Mouse (Mus musculus) liver, adult 2 months (tissue): ENCODE measurements at regions not wholly inside any gene's neighbourhood (a gene's known extent, or its start where the extent isn't known, plus 50 kb on each side); places are given as distances from the start of the nearest gene placed in this dataset.
"Not testable (repeated sequence)": the region's sequence is repeated elsewhere in the genome, so short reads cannot be mapped to it uniquely, and the experiment has no call there.

Experiments
- DNase-seq: peaks from one replicate; pipeline ENCODE4 v3.0.0-alpha.2; 2011; ENCODE audit warnings: low read depth, low spot score; ENCODE audit errors: extremely low read depth
- H3K27ac ChIP-seq: fragments of 200-500 bp; replicated peaks from 2 replicates; pipeline ENCODE4 v1.5.1; 2012; ENCODE audit warnings: low read depth, mild to moderate bottlenecking, control low read depth, inconsistent platforms, low read length; ENCODE audit not compliant: insufficient read depth
- H3K27me3 ChIP-seq: fragments of 200-500 bp; 2 replicates; pipeline ENCODE4 v1.6.1; 2012; ENCODE audit warnings: mild to moderate bottlenecking, moderate library complexity, low read length, inconsistent platforms; ENCODE audit not compliant: control insufficient read depth, insufficient read depth
- H3K36me3 ChIP-seq: fragments of 200-500 bp; 2 replicates; pipeline ENCODE4 v1.6.1; 2012; ENCODE audit warnings: low read length, inconsistent platforms; ENCODE audit not compliant: control insufficient read depth, insufficient read depth
- H3K4me1 ChIP-seq: fragments of 200-500 bp; 2 replicates; pipeline ENCODE4 v1.6.1; 2011; ENCODE audit warnings: low read length; ENCODE audit not compliant: control insufficient read depth, insufficient read depth
- H3K4me3 ChIP-seq: fragments of 200-500 bp; 2 replicates; pipeline ENCODE4 v1.5.1; 2011; ENCODE audit warnings: low read depth, mild to moderate bottlenecking, control low read depth, low read length, moderate library complexity; ENCODE audit not compliant: insufficient read depth
- H3K79me2 ChIP-seq: fragments of 200-500 bp; 2 replicates; pipeline ENCODE4 v1.6.1; 2012; ENCODE audit warnings: inconsistent platforms, mild to moderate bottlenecking, low read length, moderate library complexity; ENCODE audit not compliant: control insufficient read depth, insufficient read depth
- H3K9ac ChIP-seq: fragments of 200-500 bp; 2 replicates; pipeline ENCODE4 v1.6.1; 2012; ENCODE audit warnings: low read depth, mild to moderate bottlenecking, control low read depth, inconsistent platforms, low read length
- CTCF ChIP-seq: fragments of 200-500 bp; IDR thresholded peaks from 2 replicates; pipeline ENCODE4 v1.5.1; 2011; ENCODE audit warnings: low read depth, low read length, control low read depth
- POLR2A ChIP-seq: fragments of 200-500 bp; IDR thresholded peaks from 2 replicates; pipeline ENCODE4 v1.6.1; 2011; ENCODE audit warnings: low read length, control low read depth; ENCODE audit not compliant: insufficient read depth; ENCODE audit errors: extremely low read depth
- WGBS: fragments of 180-500 bp; shearing (Covaris S2); methylation state at CpG from one replicate; pipeline ENCODE4 v1.1.7; 2018; 5-methylcytosine and 5-hydroxymethylcytosine counted together

DNA sequence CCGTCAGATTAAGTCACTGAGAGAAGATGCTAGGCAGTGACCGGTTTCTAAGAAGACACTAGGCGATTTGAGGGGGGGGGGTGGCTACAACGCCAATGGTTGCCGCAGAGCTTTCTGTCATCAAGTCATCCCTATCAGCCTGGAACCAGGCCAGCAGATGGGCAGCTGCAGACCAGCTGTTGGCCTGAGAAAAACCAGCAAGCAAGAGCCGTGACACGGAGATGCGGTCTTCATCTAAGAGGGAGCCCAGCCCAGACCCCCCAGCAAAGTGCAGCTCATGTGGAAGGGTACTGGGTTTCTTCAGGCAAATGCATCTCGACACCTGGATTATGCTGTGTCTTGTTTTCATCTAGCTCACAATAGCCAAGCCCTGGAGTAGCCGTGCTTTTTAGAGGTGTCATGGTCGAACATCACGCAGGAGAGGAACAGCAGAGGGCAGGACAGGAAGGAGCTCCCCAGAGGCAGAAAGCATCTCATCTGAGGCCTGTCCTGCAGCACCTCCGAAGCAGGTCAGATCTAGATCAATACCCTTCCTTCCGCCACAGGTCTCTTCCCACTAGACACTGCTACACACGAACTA is 76.3 kb downstream of the Cpn2 start:
- TF ChIP-seq POLR2A = no peak
- TF ChIP-seq CTCF = no peak
- Histone ChIP-seq H3K4me1 (peaks cover 14% of the 10 kb centered on the region), H3K27ac (no peak overlapping the region), H3K79me2 (no peaks in the 10 kb centered on the region), H3K4me3 (no peak overlapping the region), H3K36me3 (no peaks in the 10 kb centered on the region), H3K27me3 (no peaks in the 10 kb centered on the region), H3K9ac (no peak overlapping the region)
- no peak for DNase-seq
- 91% methylated on average over 15 of the region's 15 CpGs for WGBS

DNA sequence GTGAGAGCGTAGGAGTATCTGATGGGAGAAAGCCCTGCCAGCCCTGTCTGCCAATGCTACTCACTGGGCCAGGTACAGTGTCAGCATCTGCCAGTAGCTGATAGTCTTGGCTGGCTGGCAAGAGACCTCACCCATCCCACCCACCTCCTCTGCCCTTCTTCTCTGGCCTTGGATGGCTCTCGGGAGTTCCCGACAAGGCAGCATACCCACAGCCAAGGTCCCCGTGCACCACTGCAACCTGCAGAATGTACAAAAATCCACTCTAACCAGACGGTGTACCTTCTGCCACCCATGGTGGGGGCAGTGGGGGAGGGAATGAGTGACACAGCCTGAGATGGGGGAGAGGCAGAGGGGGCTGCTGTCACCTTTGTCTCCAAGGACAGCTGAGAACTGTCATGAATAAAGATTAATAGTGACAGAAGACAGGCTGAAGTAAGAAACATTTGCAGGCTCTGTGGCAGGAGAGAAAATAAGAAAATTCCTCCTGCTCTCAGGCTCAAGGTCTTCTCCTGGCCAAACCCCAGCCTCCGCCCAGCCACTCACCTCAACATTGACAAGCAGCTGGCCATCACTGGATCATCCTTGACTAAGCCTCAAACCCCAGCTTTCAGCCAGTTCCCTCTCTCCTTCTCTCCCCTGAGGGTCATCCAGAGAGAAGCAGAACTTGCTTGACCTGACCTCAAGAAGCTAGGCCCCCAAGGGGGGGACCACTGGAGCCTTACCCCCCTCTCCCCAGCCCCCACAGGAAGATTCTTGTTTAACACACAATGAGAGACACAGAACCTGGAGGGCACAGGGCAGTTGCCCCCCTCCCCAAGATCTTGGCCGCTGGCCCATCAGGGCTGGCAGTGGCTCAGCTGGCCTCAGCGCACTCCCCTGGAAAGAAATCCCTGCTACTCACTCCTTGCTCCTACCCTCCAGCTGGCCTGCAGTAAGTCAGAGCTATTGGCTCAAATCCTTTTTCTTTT is 73.7 kb downstream of the Cpn2 start:
- Histone ChIP-seq H3K27ac (no peak overlapping the region), H3K27me3 (no peaks in the 10 kb centered on the region), H3K4me3 (no peak overlapping the region), H3K4me1 (peaks cover 7% of the 10 kb centered on the region; the same call in 1 of the 2 replicates), H3K36me3 (no peaks in the 10 kb centered on the region), H3K9ac (no peak overlapping the region), H3K79me2 (no peaks in the 10 kb centered on the region)
- 77% methylated on average over 8 of the region's 8 CpGs for WGBS
- DNase-seq = no peak
- TF ChIP-seq CTCF (no peak), POLR2A (no peak)

DNA sequence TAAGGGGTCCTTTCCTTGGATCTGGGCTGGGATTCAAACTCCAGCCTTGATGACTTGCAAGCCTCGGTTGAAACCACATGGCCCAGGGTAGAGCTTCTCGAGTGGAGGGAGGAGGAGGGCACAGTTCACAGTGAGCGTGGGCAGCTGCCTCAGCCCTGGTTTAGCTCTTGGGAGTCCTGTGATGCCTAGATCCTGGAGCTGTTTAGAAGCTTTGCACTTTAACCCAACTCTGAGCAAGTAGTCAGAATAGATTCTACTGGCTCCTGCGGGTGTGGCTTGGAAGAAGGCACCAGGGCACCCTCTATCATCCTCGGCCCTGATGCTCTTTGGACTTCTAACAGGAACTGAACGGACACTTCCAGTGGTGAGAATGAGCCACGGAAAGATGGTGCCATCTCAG is 72.5 kb downstream of the Cpn2 start:
- no peak for TF ChIP-seq CTCF
- TF ChIP-seq POLR2A = no peak
- Histone ChIP-seq H3K27me3 (no peaks in the 10 kb centered on the region), H3K27ac (no peak overlapping the region), H3K36me3 (no peaks in the 10 kb centered on the region), H3K79me2 (no peaks in the 10 kb centered on the region), H3K4me1 (no peaks in the 10 kb centered on the region), H3K9ac (no peak overlapping the region), H3K4me3 (no peak overlapping the region)
- no peak for DNase-seq
- WGBS = 89% methylated on average over 7 of the region's 7 CpGs

DNA sequence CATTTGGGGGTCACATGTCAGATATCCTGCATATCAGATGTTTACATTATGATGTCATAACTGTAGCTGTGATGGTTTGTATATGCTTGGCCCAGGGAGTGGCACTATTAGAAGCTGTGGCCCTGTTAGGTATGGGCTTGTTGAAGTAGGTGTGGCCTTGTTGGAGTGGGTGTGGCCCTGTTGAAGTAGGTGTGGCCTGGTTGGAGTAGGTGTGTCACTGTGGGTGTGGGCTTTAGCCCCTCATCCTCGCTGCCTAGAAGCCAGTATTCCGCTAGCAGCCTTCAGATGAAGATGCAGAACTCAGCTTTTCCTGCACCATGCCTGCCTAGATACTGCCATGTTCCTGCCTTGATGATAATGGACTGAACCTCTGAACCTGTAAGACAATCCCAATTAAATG is 71.4 kb downstream of the Cpn2 start:
- not testable (repeated sequence) for H3K27ac ChIP-seq, H3K79me2 ChIP-seq, DNase-seq, H3K9ac ChIP-seq, H3K4me3 ChIP-seq, H3K36me3 ChIP-seq, H3K27me3 ChIP-seq, H3K4me1 ChIP-seq
- WGBS = 97% methylated on average over 2 of the region's 2 CpGs

DNA sequence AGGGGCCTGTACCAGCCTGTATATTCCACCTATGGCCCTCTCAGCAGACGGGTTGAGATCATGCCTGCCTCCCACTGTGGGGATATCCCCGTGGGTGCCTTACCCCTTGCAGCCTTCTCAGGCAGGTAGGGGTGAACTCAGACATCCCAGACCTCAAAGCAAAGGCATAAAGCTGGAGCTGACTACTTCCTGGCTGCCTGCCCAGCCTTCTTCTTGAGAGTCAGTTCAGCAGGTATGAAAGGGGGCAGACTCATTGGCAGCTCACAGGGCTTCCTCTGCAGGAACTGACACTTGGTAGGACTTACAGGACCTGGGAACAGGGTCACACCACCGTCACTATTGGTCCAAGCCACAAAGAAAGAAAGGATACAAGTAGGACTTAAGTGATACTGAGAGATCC is 69.9 kb downstream of the Cpn2 start:
- no peak for DNase-seq
- WGBS = 88% methylated on average over 3 of the region's 3 CpGs
- Histone ChIP-seq H3K4me1 (no peaks in the 10 kb centered on the region), H3K4me3 (no peak overlapping the region), H3K27me3 (no peaks in the 10 kb centered on the region), H3K27ac (no peak overlapping the region), H3K79me2 (no peaks in the 10 kb centered on the region), H3K36me3 (no peaks in the 10 kb centered on the region), H3K9ac (no peak overlapping the region)
- no peak for TF ChIP-seq POLR2A
- no peak for TF ChIP-seq CTCF

DNA sequence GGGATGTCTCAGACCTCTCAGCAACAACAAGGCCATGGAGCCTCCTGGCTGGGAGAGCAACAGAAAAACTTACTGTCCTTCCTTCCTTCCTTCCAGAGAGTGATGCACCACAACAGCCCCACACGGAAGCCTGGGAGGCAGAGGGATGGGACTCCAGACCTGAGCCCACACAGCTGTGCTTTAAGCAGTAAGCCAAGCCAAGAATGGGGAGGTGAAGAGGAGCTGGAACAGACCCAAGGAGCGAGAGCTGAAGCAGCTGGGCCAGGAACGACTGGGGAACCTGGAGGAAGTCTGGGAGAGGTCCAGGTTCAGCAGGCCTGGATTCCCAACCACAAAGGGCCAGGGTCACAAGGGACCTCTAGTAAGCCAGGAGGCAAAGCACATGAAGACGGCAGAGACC is 67.5 kb downstream of the Cpn2 start:
- no peaks in the 10 kb centered on the region for H3K79me2 ChIP-seq
- 83% methylated on average over 4 of the region's 4 CpGs for WGBS
- no peak overlapping the region for H3K9ac ChIP-seq
- H3K36me3 ChIP-seq = no peaks in the 10 kb centered on the region
- peaks cover 2% of the 10 kb centered on the region; the same call in 1 of the 2 replicates for H3K4me1 ChIP-seq
- no peak overlapping the region for H3K27ac ChIP-seq
- TF ChIP-seq CTCF (no peak), POLR2A (no peak)
- DNase-seq = no peak
- H3K4me3 ChIP-seq = no peak overlapping the region
- H3K27me3 ChIP-seq = no peaks in the 10 kb centered on the region
